In genomic region chr7:56204877-56205276, GRCm38 (mm10) we compare ENCODE assay signal across 33 mouse cellular contexts. TPM values are rescaled to one million over a fixed set of nuclear protein-coding genes. Genes with fewer than 3 reads are reported as not detected.
A peak's percentile ranks its signal among the peaks of the same experiment; 100 is the strongest.
DNase-seq lines count a peak whose midpoint lies in the region; ATAC-seq lines count a peak whose summit lies in the region.
"Had no signal": no experiment of that assay in that cellular context is flagged by ENCODE, and none has a peak within 500 bp of the region (broad histone marks: within the 10 kb centered on the region; RNA-seq: fewer than 3 reads in every experiment).

No protein-coding gene starts in this region.

- 0 out of 2 replicates have a peak, but pooled peaks have one; percentile 6 for ATAC-seq in forebrain, embryonic 12.5 days (ENCODE audit: low FRiP score)
- ATAC-seq in embryonic facial prominence, embryonic 13.5 days (ENCODE audit: insufficient number of reproducible peaks, insufficient read depth, low FRiP score, low TSS enrichment, low read depth): no peak
- no peak for ATAC-seq in neural tube, embryonic 15.5 days (ENCODE audit: low FRiP score)
- ATAC-seq: activated CD4-positive, CD25-positive, alpha-beta regulatory T cell, adult 4 months; CD4-positive, CD25-positive, alpha-beta regulatory T cell, adult 4 months; forebrain, embryonic 14.5 days; intestine, embryonic 16.5 days; midbrain, embryonic 15.5 days had no signal

- H3K4me1 ChIP-seq in forebrain, embryonic 12.5 days: no peaks in the 10 kb centered on the region
- peaks cover 13% of the 10 kb centered on the region for H3K4me1 ChIP-seq in forebrain, embryonic 10.5 days
- peaks cover 8% of the 10 kb centered on the region for H3K4me1 ChIP-seq in embryonic facial prominence, embryonic 13.5 days
- H3K4me1 ChIP-seq in neural tube, embryonic 15.5 days: no peaks in the 10 kb centered on the region
- H3K4me1 ChIP-seq: heart, embryonic 12.5 days; hindbrain, embryonic 13.5 days; limb, embryonic 12.5 days; liver, embryonic 13.5 days; midbrain, embryonic 15.5 days had no signal

- H3K27me3 ChIP-seq in forebrain, embryonic 12.5 days: no peaks in the 10 kb centered on the region
- H3K27me3 ChIP-seq in forebrain, embryonic 10.5 days (ENCODE audit: poor library complexity, severe bottlenecking): no peaks in the 10 kb centered on the region
- no peaks in the 10 kb centered on the region for H3K27me3 ChIP-seq in embryonic facial prominence, embryonic 13.5 days
- no peaks in the 10 kb centered on the region for H3K27me3 ChIP-seq in neural tube, embryonic 15.5 days (replicated peaks)
- H3K27me3 ChIP-seq: heart, embryonic 12.5 days; hindbrain, embryonic 13.5 days; limb, embryonic 12.5 days; liver, embryonic 13.5 days; megakaryocyte, embryonic 14.5 days; midbrain, embryonic 15.5 days had no signal

- peaks cover 69% of the 10 kb centered on the region for H3K36me3 ChIP-seq in forebrain, embryonic 12.5 days (replicated peaks)
- H3K36me3 ChIP-seq in forebrain, embryonic 10.5 days (replicated peaks): peaks cover 88% of the 10 kb centered on the region
- H3K36me3 ChIP-seq in embryonic facial prominence, embryonic 13.5 days: peaks cover 80% of the 10 kb centered on the region
- peaks cover 77% of the 10 kb centered on the region for H3K36me3 ChIP-seq in neural tube, embryonic 15.5 days

- no peaks in the 10 kb centered on the region for H3K9me3 ChIP-seq in forebrain, embryonic 12.5 days
- H3K9me3 ChIP-seq in forebrain, embryonic 10.5 days: no peaks in the 10 kb centered on the region
- H3K9me3 ChIP-seq in embryonic facial prominence, embryonic 13.5 days: no peaks in the 10 kb centered on the region
- no peaks in the 10 kb centered on the region for H3K9me3 ChIP-seq in neural tube, embryonic 15.5 days (replicated peaks)
- H3K9me3 ChIP-seq: heart, embryonic 12.5 days; hindbrain, embryonic 13.5 days; limb, embryonic 12.5 days; liver, embryonic 13.5 days; megakaryocyte, embryonic 14.5 days; midbrain, embryonic 15.5 days had no signal

- H3K9ac ChIP-seq in forebrain, embryonic 12.5 days: no peak overlapping the region
- no peak overlapping the region for H3K9ac ChIP-seq in embryonic facial prominence, embryonic 13.5 days
- no peak overlapping the region for H3K9ac ChIP-seq in neural tube, embryonic 15.5 days (replicated peaks)
- H3K9ac ChIP-seq: heart, embryonic 12.5 days; hindbrain, embryonic 13.5 days; limb, embryonic 12.5 days; liver, embryonic 13.5 days; midbrain, embryonic 15.5 days had no signal

- 50% methylated on average over 3 of the region's 3 CpGs for WGBS in forebrain, embryonic 12.5 days
- 62% methylated on average over 3 of the region's 3 CpGs for WGBS in forebrain, embryonic 10.5 days
- 35% methylated on average over 3 of the region's 3 CpGs for WGBS in embryonic facial prominence, embryonic 13.5 days
- WGBS in neural tube, embryonic 15.5 days: 58% methylated on average over 3 of the region's 3 CpGs

- no peak overlapping the region for H3K4me2 ChIP-seq in forebrain, embryonic 12.5 days
- no peak overlapping the region for H3K4me2 ChIP-seq in embryonic facial prominence, embryonic 13.5 days
- H3K4me2 ChIP-seq in neural tube, embryonic 15.5 days: no peak overlapping the region
- H3K4me2 ChIP-seq: heart, embryonic 12.5 days; hindbrain, embryonic 13.5 days; limb, embryonic 12.5 days; liver, embryonic 13.5 days; midbrain, embryonic 15.5 days had no signal

- H3K27ac ChIP-seq in forebrain, embryonic 12.5 days: no peak overlapping the region
- H3K27ac ChIP-seq in forebrain, embryonic 10.5 days: no peak overlapping the region
- peak overlapping the region; percentile 51 for H3K27ac ChIP-seq in embryonic facial prominence, embryonic 13.5 days
- no peak overlapping the region for H3K27ac ChIP-seq in neural tube, embryonic 15.5 days (replicated peaks)
- H3K27ac ChIP-seq: hindbrain, embryonic 13.5 days; kidney, postnatal 0 days; limb, embryonic 12.5 days; liver, embryonic 13.5 days; midbrain, embryonic 15.5 days had no signal

- DNase-seq in forebrain, embryonic 10.5 days (ENCODE audit: extremely low spot score, low spot score): no peak
- DNase-seq in lung, postnatal 10 days: peak; percentile 13
- no peak for DNase-seq in lung, postnatal 14 days
- no peak for DNase-seq in right cerebral cortex, postnatal 25 days
- DNase-seq: adrenal gland, adult 8-10 months; cerebellum, adult 11 months; cerebellum, adult 9-10 months; cerebellum, postnatal 36 days; gastrocnemius, postnatal 25 days; heart, adult 18-20 months; heart, postnatal 4 days; kidney, adult 8-10 months; liver, embryonic 13.5 days; lung, adult 2 months; lung, postnatal 36 days; spleen, adult 18-20 months; thymus, postnatal 14 days had no signal

- no peak overlapping the region for H3K4me3 ChIP-seq in forebrain, embryonic 12.5 days (replicated peaks)
- H3K4me3 ChIP-seq in forebrain, embryonic 10.5 days: no peak overlapping the region
- H3K4me3 ChIP-seq in embryonic facial prominence, embryonic 13.5 days: no peak overlapping the region
- H3K4me3 ChIP-seq in neural tube, embryonic 15.5 days (replicated peaks): no peak overlapping the region
- H3K4me3 ChIP-seq: heart, embryonic 12.5 days; hindbrain, embryonic 13.5 days; limb, embryonic 12.5 days; liver, embryonic 13.5 days; megakaryocyte, embryonic 14.5 days; midbrain, embryonic 15.5 days had no signal

RNA-seq across cellular contexts. Expression of gene Oca2, which starts 34.7 kb away (rescaled TPM):
- polyA plus RNA-seq in forebrain, embryonic 12.5 days (2016; fragmentation: Nextera tagmentation; extraction: Ambion mirVana): 0.09 and 0.15 TPM in 2 replicates
- 0.55 and 1.1 TPM in 2 replicates for polyA plus RNA-seq in forebrain, embryonic 10.5 days (2016; fragmentation: Nextera tagmentation; extraction: Ambion mirVana)
- polyA plus RNA-seq in embryonic facial prominence, embryonic 13.5 days (2015; fragmentation: Nextera tagmentation; extraction: Ambion mirVana): 0.19 TPM in 1 of 2 replicates, not detected in the other
- polyA plus RNA-seq in neural tube, embryonic 15.5 days (2015; fragmentation: Nextera tagmentation; extraction: Ambion mirVana): 0.27 and 0.46 TPM in 2 replicates
- polyA plus RNA-seq: activated CD4-positive, CD25-positive, alpha-beta regulatory T cell, adult 4 months; CD4-positive, CD25-positive, alpha-beta regulatory T cell, adult 4 months; heart, embryonic 12.5 days; heart, postnatal 0 days; large intestine, adult 2 months; limb, embryonic 12.5 days; liver, embryonic 13.5 days; lung, adult 2 months; urinary bladder, adult 2 months had no signal
